Mouse (Mus musculus) layer of hippocampus, postnatal 36 days (tissue): ENCODE measurements around the gene Ephb6. TPM values are rescaled to one million over a fixed set of nuclear protein-coding genes. Genes with fewer than 3 reads are reported as not detected.

Experiments used
- DNase-seq, 2 experiments: peaks; one replicate each; pipeline ENCODE4 v3.0.0; 2022
- total RNA-seq, 2 experiments: library from RNA; stranded (reverse); gene quantifications; 2 replicates each; pipeline ENCODE4 v1.2.3; 2021

Gene Ephb6
- total RNA-seq, 2 experiments from 2014 or later, result 67.7 to 71.2 TPM

GRCm38 (mm10) chr6:41628180-41628579, 22.9 kb downstream of the Ephb6 start:
- DNase-seq, result no peak

GRCm38 (mm10) chr6:41630791-41631190, 25.5 kb downstream of the Ephb6 start:
- DNase-seq, result no peak

DNA sequence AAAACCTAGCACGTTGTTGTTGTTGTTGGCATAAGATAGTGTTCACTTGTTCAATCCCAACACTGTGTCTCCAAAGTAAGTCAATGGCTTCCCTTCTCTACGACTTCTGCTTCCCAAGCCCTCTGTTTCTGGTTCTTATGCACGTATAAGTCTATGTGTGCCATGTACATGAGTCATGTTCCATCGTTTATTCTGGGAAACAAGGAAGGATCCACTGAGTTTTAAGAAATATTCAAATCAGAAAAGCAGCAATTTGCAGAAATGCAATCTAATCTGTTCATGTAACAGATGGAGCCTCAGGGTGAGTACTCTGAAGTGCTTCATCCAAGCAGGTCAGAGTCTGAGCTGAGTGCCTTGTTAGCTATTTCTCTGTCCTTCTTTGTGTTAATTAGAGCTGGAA, 26.3 kb downstream of the Ephb6 start:
- no peak for DNase-seq

DNA sequence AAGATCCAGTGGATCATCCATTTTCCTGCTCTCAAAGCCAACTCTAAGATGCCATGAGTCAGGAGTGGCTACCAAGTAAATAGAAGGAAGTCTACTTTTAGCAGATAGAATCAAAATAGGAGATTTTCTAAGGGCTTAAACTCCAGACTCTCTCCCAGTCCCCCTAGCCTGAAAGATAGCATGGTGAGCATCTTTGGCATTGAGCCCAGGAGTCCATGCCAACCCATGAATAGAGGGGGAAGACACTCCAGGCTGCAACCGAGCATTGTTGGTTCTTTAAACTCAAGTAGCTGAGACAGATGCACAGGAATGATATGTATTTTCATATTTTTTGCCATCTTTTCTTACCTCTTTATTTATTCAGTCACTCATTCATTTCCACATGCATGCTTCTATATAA, 29.9 kb downstream of the Ephb6 start:
- no peak for DNase-seq

- DNase-seq, result no peak
Measured at GRCm38 (mm10) chr6:41636178-41636577, 30.9 kb downstream of the Ephb6 start, which contains the start of gene Trpv6. Trpv6 (minus strand) TSS chr6:41636405.

DNA sequence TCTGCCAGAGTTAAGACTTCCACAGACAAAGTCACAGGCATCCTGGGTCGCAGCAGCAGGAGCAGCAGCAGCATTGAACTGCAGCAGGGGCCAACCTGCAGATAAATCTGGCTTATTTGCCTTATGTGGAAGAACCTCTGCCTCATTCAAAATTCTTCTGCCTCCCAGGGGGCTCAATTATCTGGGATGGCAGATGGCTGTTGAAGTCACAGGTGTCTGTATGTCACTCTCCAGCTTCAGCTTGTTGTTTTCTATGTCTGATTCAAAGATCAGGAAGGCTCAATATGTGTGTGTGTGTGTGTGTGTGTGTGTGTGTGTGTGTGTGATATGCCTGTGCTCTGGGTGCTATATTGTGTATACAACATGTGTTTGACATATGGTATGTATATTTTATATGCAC, 32.1 kb downstream of the Ephb6 start:
- DNase-seq, result no peak

- DNase-seq, result no peak
Measured at GRCm38 (mm10) chr6:41637927-41638506, 32.7 kb downstream of the Ephb6 start.

DNA sequence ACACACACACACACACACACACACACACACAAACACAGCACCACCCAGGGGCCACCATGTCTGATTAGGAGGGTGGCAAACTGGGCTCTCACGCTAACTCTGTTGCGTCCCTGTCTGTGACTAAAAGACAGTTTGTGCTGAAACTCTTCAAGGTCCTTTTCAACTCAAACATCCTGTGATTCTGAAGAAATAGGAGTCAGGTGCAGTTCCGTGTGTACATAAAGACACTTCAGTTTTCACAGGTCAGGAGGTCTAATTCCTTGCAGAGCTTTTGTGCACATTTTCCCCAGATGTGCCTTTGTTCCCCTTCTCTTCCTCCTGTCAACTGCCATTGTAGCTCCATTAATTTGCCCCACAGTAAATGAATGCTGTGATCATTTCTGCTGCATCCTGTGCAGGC, 35.2 kb downstream of the Ephb6 start:
- DNase-seq, result no peak

- no peak for DNase-seq
Measured at GRCm38 (mm10) chr6:41641173-41641866, 36.0 kb downstream of the Ephb6 start.

- no peak for DNase-seq
Measured at GRCm38 (mm10) chr6:41642765-41643164, 37.5 kb downstream of the Ephb6 start.

DNA sequence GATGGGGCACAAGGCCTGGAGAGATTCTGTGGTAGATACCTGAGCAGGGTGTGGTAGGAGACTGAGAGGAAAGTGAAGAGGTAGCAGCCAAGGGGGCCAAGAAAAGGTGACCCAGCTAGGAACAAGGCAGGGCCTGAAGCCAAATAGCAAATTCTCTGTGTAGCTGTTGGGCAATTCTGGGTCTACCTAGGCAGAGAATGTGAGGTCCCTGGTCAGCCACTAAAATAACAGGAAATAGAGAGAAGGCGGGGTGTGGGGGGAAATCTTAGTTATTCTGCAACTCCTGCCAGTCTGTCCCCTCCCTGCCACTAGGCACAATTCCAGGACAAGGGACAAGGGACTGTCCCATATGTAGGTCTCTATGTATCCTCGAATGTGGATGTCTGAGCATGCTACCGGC, 37.9 kb downstream of the Ephb6 start:
- no peak for DNase-seq

DNA sequence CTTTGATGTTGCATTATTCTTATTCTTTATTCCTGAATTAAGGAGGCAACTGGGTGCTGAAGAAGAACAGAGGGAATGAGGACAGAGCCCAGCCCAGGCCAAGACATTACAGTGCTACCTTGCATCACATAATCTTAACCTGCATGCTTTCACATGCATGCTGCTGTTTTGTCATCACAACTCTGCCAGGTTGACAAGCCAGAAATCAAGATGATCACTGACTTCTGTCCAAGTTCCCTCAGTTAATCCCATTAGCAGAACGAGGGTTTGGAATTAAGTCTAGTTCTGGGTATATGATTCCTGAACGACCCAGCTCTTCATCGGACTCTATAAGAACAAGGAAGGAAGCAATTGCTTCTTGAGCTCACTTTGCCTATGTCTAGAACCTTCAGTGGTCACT, 40.9 kb downstream of the Ephb6 start:
- DNase-seq, result no peak

DNA sequence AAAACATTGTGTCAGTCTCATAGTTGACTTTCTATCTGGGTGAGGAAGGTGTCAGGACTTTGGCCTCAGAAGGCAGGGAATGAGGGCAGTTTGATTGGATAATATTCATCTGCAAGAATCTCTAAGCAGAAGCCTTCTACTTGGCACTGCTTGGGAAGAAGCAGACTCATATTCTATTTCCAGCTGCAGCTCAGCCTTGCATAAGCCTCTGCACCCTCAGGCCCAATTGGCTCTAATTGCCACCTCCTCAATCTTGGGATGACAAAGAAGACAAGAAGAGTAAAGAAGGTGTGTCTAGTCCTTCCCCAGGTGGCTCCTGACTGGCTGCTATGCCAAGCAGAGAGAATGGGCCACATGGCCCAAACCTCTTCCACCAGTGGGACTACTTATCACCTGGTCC, 41.4 kb downstream of the Ephb6 start:
- DNase-seq, result no peak

DNA sequence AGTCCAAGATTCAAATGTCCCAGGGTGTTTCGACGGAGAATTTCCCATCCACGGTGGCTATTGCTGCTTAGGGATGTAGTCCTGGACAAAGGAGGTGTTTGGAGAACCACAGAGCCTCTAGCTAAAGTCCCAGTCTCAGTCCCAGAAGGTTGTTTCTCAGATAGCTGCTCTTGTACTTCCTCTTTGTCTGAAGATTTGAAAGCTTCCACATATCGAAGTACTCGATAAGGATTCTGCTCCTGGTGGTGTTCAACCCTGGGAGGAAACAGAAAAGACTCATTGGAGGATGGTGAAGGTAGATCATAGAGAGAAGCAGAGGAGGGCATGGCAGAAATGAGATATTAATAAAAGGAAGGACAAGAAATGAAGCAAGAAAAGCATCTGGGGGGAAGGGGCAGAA, 47.9 kb downstream of the Ephb6 start:
- DNase-seq, result no peak

GRCm38 (mm10) chr6:41654648-41655047, 49.4 kb downstream of the Ephb6 start:
- no peak for DNase-seq

GRCm38 (mm10) chr6:41658487-41658886, 53.2 kb downstream of the Ephb6 start:
- no peak for DNase-seq

GRCm38 (mm10) chr6:41662320-41662719, 57.0 kb downstream of the Ephb6 start:
- no peak for DNase-seq

Other genes starting within 250 kb of the Ephb6 start
- not detected for gene Prss3, start 227.8 kb upstream of the Ephb6 start, total RNA-seq
- gene Gm5771, start 213.1 kb upstream of the Ephb6 start, total RNA-seq, result not detected
- not detected for gene Gm10334, start 159.3 kb upstream of the Ephb6 start, total RNA-seq
- gene Prss1, start 146.6 kb upstream of the Ephb6 start, total RNA-seq, result not detected
- not detected for gene Prss2, start 83.7 kb upstream of the Ephb6 start, total RNA-seq
- gene Trpv6, start 30.9 kb downstream of the Ephb6 start, total RNA-seq, result 1 to 10 TPM in 1 of 2 experiments, under 1 TPM in 1; 0.87 to 1.2 TPM
- gene Trpv5, start 75.3 kb downstream of the Ephb6 start, total RNA-seq, result not detected
- gene Llcfc1, start 78.9 kb downstream of the Ephb6 start, total RNA-seq, result not detected
- gene Kel, start 98.9 kb downstream of the Ephb6 start, total RNA-seq, result not detected
- gene Olfr459, start 169.7 kb downstream of the Ephb6 start, total RNA-seq, result not detected
- not detected for gene Pip, start 242.1 kb downstream of the Ephb6 start, total RNA-seq
- gene Sval2, start 247.5 kb downstream of the Ephb6 start, total RNA-seq, result not detected